Mouse (Mus musculus) heart, adult 2 months (tissue): ENCODE data around the gene Hormad2. TPM values are rescaled to one million over a fixed set of nuclear protein-coding genes. Genes with fewer than 3 reads are reported as not detected.

Experiments used
- DNase-seq, 2 experiments: peaks; one replicate each; pipeline ENCODE4 v3.0.0; 2021
- H3K27ac ChIP-seq: fragments of 200-600 bp; 2 replicates; pipeline ENCODE4 v1.8.1; 2022
- H3K27me3 ChIP-seq: fragments of 200-500 bp; 2 replicates; pipeline ENCODE4 v1.6.1; 2012; ENCODE audit warnings: mild to moderate bottlenecking, low read length, inconsistent platforms, mixed read lengths; ENCODE audit not compliant: control insufficient read depth, insufficient read depth
- H3K36me3 ChIP-seq: fragments of 200-500 bp; 2 replicates; pipeline ENCODE4 v1.6.1; 2012; ENCODE audit warnings: low read length, inconsistent platforms; ENCODE audit not compliant: control insufficient read depth, insufficient read depth
- H3K4me1 ChIP-seq: fragments of 200-500 bp; 2 replicates; pipeline ENCODE4 v1.6.1; 2011; ENCODE audit warnings: low read length; ENCODE audit not compliant: control insufficient read depth, insufficient read depth
- H3K4me3 ChIP-seq: fragments of 200-600 bp; 2 replicates; pipeline ENCODE4 v1.8.1; 2022
- H3K79me2 ChIP-seq: fragments of 200-500 bp; replicated peaks from 2 replicates; pipeline ENCODE4 v1.6.1; 2012; ENCODE audit warnings: mild to moderate bottlenecking, inconsistent platforms, low read length, moderate library complexity, mixed read lengths; ENCODE audit not compliant: control insufficient read depth, insufficient read depth
- H3K9ac ChIP-seq: fragments of 200-500 bp; 2 replicates; pipeline ENCODE4 v1.6.1; 2012; ENCODE audit warnings: low read depth, mild to moderate bottlenecking, control low read depth, inconsistent platforms, low read length, mixed read lengths
- CTCF ChIP-seq: fragments of 200-600 bp; IDR thresholded peaks from 2 replicates; pipeline ENCODE4 v1.8.1; 2022; ENCODE audit warnings: antibody characterized with exemption, mild to moderate bottlenecking, moderate library complexity
- EP300 ChIP-seq: fragments of 200-500 bp; IDR thresholded peaks from 2 replicates; pipeline ENCODE4 v1.6.1; 2011; ENCODE audit warnings: low read depth, low read length, control low read depth; ENCODE audit not compliant: insufficient read depth
- POLR2A ChIP-seq: fragments of 200-500 bp; IDR thresholded peaks from 2 replicates; pipeline ENCODE4 v1.6.1; 2011; ENCODE audit warnings: mild to moderate bottlenecking, low read depth, low read length, control low read depth; ENCODE audit not compliant: insufficient read depth
- WGBS: fragments of 180-500 bp; shearing (Covaris S2); methylation state at CpG from one replicate; pipeline ENCODE4 v1.1.7; 2018; 5-methylcytosine and 5-hydroxymethylcytosine counted together
- intact Hi-C: fragments of 180-260 bp; cut with DNase I; formaldehyde crosslinking; loops from one replicate; pipeline ENCODE4 v1.15.1; 2025
- polyA plus RNA-seq: library from polyadenylated mRNA; depleted of rRNA; stranded (reverse); fragments of >200 nt; gene quantifications from 2 replicates; pipeline ENCODE4 v1.2.3, GENCODE M21; 2012
- total RNA-seq, 2 experiments: library from RNA; stranded (reverse); gene quantifications; 2 replicates each; pipeline ENCODE4 v1.2.3; 2021

The Hormad2 gene
- total and polyA plus RNA-seq, 3 experiments, result 0.18 TPM; not detected in 2

DNA sequence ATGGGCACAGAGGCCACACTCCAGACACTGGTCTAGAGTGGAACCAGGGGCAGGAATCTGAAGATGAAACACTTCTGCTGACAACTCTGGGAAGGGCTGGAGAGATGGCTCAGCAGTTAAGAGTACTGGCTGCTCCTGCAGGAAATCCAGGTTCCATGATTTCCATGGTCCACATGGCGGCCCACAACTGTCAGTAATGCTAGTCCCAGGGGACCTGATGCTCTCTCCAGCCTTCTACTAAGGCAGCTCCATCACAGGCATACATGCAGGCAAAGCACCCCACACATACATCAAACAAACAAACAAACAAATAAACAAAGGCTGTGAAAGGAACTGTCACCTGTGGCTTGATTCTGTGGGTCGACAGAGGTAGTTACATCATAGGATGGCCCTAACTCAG lies 134.8 kb downstream of the Hormad2 start:
- 71% methylated on average over 2 of the region's 2 CpGs for WGBS
- peaks cover 10% of the 10 kb centered on the region for H3K4me1 ChIP-seq
- no peak overlapping the region for H3K9ac ChIP-seq
- peak in 1 of 2 experiments; percentile 5 for DNase-seq
- TF ChIP-seq EP300 (no peak), CTCF (no peak), POLR2A (no peak)
- no peaks in the 10 kb centered on the region for H3K36me3 ChIP-seq
- H3K4me3 ChIP-seq, result no peak overlapping the region
- H3K79me2 ChIP-seq, result no peaks in the 10 kb centered on the region
- no peak overlapping the region for H3K27ac ChIP-seq
- intact Hi-C loops, result no loop called here
- H3K27me3 ChIP-seq, result no peaks in the 10 kb centered on the region

DNA sequence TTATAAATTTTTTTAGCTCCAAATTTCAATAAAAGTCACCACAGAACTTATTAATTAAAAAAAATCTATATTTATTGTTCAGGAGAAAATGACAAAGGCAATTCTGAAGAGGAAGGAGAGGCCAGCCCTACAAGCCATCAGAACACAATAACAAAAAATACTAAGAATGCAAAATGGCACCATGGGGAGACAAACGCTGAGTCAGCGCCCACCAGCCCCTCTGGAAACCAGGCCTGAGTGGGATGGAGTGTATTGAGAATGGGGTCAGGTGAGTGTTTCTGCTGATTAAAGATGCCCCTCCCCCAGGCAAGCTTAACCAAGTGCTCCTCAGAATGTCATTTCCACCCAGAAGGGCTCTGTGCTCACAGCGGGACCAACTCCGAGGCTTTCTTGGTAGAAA lies 135.8 kb downstream of the Hormad2 start:
- H3K79me2 ChIP-seq, result no peaks in the 10 kb centered on the region
- 91% methylated on average over 4 of the region's 4 CpGs for WGBS
- H3K4me1 ChIP-seq, result peaks cover 12% of the 10 kb centered on the region
- H3K36me3 ChIP-seq, result no peaks in the 10 kb centered on the region
- no peak overlapping the region for H3K4me3 ChIP-seq
- H3K27me3 ChIP-seq, result no peaks in the 10 kb centered on the region
- intact Hi-C loops, result no loop called here
- TF ChIP-seq CTCF (no peak), POLR2A (no peak), EP300 (no peak)
- H3K9ac ChIP-seq, result no peak overlapping the region
- no peak for DNase-seq
- H3K27ac ChIP-seq, result no peak overlapping the region

GRCm38 (mm10) chr11:4304203-4304602 lies 136.7 kb downstream of the Hormad2 start:
- peaks cover 18% of the 10 kb centered on the region for H3K4me1 ChIP-seq
- no peaks in the 10 kb centered on the region for H3K79me2 ChIP-seq
- H3K9ac ChIP-seq, result no peak overlapping the region
- H3K27me3 ChIP-seq, result no peaks in the 10 kb centered on the region
- intact Hi-C loops, result loop anchor here (5.0 kb wide), 1 partner anchor 37 kb away; no protein-coding TSS in a partner anchor
- WGBS, result 82% methylated on average over 4 of the region's 4 CpGs
- no peaks in the 10 kb centered on the region for H3K36me3 ChIP-seq
- no peak overlapping the region for H3K4me3 ChIP-seq
- H3K27ac ChIP-seq, result no peak overlapping the region
- no peak for DNase-seq
- TF ChIP-seq CTCF, result no peak
- TF ChIP-seq EP300, result no peak
- no peak for TF ChIP-seq POLR2A

DNA sequence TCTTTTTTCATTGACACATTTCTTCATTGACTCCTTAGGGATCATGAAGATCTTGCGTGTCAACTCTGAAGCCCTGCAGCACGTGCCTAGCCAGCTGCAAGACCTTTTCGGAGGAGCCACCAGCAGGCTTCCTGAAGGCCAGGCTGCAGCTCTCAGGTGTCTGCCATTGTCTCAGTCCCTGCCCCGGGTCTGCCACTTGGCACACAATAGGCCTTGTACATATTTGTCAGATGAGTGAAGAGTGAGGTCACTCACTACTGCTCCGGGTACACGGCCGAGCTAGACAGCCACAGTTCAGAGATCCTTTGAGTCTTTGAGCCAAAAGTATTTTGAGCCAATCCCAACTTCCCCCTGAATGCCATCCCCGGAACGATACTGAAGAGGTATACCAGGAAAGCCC lies 137.9 kb downstream of the Hormad2 start:
- Histone ChIP-seq H3K27ac (peak overlapping the region; percentile 30), H3K79me2 (no peaks in the 10 kb centered on the region)

GRCm38 (mm10) chr11:4302363-4302913 lies 138.5 kb downstream of the Hormad2 start:
- intact Hi-C loops, result loop anchor here (5.0 kb wide), 1 partner anchor 35 kb away; no protein-coding TSS in a partner anchor
- DNase-seq, result peak; percentile 50 to 69
- Histone ChIP-seq H3K79me2 (no peaks in the 10 kb centered on the region), H3K27ac (peak overlapping the region; percentile 30), H3K4me3 (no peak overlapping the region), H3K27me3 (no peaks in the 10 kb centered on the region), H3K4me1 (peaks cover 19% of the 10 kb centered on the region), H3K9ac (no peak overlapping the region), H3K36me3 (no peaks in the 10 kb centered on the region)
- WGBS, result 36% methylated on average over 5 of the region's 5 CpGs
- TF ChIP-seq POLR2A, result no peak
- no peak for TF ChIP-seq CTCF
- TF ChIP-seq EP300, result no peak

More for the DNA sequence above, 137.9 kb downstream of the Hormad2 start:
- WGBS, result 24% methylated on average over 9 of the region's 9 CpGs
- intact Hi-C loops, result loop anchor here (5.0 kb wide), 1 partner anchor 36 kb away; no protein-coding TSS in a partner anchor
- H3K4me1 ChIP-seq, result peaks cover 19% of the 10 kb centered on the region
- no peak overlapping the region for H3K9ac ChIP-seq
- H3K4me3 ChIP-seq, result no peak overlapping the region
- no peaks in the 10 kb centered on the region for H3K36me3 ChIP-seq
- peak; percentile 53 to 55 for DNase-seq
- no peaks in the 10 kb centered on the region for H3K27me3 ChIP-seq
- TF ChIP-seq POLR2A (no peak), EP300 (no peak), CTCF (no peak)

GRCm38 (mm10) chr11:4300683-4301082 lies 140.2 kb downstream of the Hormad2 start:
- Histone ChIP-seq H3K36me3 (no peaks in the 10 kb centered on the region), H3K79me2 (no peaks in the 10 kb centered on the region), H3K9ac (no peak overlapping the region), H3K27ac (no peak overlapping the region), H3K4me3 (no peak overlapping the region), H3K4me1 (peaks cover 23% of the 10 kb centered on the region), H3K27me3 (no peaks in the 10 kb centered on the region)
- peak; percentile 46 to 66 for DNase-seq
- intact Hi-C loops, result loop anchor here (5.0 kb wide), 1 partner anchor 33 kb away; no protein-coding TSS in a partner anchor
- 52% methylated on average over 3 of the region's 3 CpGs for WGBS
- TF ChIP-seq CTCF (peak; percentile 22; the same call in 1 of the 2 replicates), EP300 (no peak), POLR2A (no peak)
